Mouse (Mus musculus) layer of hippocampus, adult 9-11 months (tissue): ENCODE measurements around the gene Tas2r109.
"Not testable (repeated sequence)": the region's sequence is repeated elsewhere in the genome, so short reads cannot be mapped to it uniquely, and the experiment has no call there.

Experiments
- DNase-seq: peaks from one replicate; pipeline ENCODE4 v3.0.0; 2022

Gene Tas2r109

DNA sequence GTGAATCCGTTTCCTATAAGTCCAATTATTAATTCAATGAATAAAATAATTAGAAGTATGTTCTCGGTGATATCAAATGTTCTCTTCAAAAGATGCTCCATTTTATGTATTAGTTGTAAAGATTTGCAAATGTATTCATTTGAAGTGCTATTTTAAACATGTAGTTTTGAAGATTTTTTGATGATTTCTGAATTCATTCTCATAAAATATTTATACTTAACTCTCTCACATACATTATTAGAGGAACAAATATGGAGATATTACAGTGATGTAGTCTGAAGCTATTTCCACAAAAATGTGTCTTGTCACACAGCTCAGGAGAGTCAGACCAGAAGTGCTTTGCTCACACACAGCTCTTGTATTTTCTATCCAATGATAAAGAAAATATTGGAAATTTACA, at the start of gene Tas2r109:
Gene Tas2r109, minus strand, starts transcription at position 101 of the 400 bp plus-strand sequence.
- DNase-seq = no peak

DNA sequence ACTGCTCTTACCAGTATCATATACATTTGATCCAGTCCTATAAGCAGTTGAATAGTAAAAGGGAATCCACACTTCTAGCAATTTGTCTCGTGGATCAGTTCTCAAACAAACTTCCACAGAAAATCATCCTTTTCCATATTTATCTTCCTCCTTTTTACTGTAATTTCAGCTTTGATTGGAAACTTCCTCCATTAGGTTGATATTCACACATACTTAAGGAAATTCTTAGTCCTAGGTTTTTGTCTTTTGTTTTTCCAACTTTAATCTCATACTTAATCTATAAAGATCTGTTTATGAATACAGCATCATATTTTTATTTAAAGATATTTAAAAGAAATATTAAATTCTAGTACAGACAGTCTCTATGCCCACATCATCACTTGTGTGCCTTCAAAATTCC, 22.9 kb downstream of the Tas2r109 start, which contains the start of gene Tas2r131:
Gene Tas2r131, minus strand, starts transcription at position 101 of the 400 bp plus-strand sequence.
- DNase-seq = no peak

DNA sequence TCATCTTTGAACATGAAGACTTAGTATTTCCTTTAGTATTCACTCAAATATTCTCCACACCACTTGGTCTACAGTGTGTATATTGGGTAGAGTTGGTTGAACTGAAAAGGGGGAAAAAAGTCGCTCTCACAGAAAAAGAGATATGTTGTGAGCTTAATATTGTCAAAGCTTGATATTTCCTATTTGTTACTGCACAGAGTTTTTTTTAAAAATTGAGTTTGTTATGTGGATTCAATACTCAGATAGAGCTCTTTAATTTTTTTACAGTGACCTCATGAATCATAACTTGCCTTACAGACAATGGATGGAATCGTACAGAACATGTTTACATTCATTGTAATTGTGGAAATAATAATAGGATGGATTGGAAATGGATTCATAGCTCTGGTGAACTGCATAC, 30.0 kb downstream of the Tas2r109 start, which contains the start of gene Tas2r129:
Gene Tas2r129, plus strand, starts transcription at position 301 of the 400 bp plus-strand sequence.
- no peak for DNase-seq

DNA sequence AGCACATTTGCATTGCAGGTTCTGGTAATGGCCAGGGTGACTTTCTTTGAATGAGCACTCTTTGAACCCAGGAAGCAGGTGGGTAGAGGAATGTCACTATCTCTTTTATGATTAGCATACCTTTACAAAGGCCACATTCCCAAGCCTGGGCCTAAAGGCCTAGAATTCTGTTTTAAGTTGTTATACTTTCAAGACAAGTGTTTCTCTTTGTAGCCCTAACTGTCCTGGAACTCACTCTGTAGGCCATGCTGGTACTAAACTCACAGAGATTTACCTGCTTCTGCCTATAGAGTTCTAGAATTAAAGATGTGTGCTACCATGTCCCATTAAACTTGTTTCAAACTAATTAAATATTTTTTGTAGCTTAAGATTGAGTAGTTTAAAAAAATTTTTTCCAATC, 39.4 kb downstream of the Tas2r109 start:
- not testable (repeated sequence) for DNase-seq
